Mouse (Mus musculus): ENCODE data around the gene Tpt1. TPM values are rescaled to one million over a fixed set of nuclear protein-coding genes. Genes with fewer than 3 reads are reported as not detected.

Gene Tpt1
- polyA plus RNA-seq, 1 experiment from 2014 or later, result 680 TPM

- ATAC-seq (ENCODE audit: low read depth) (peak; percentile 44), DNase-seq (peak; percentile 80)
- peak overlapping the region; percentile 82 for H3K4me2 ChIP-seq
- peak overlapping the region; percentile 97 for H3K4me3 ChIP-seq (replicated peaks)
- no peaks in the 10 kb centered on the region for H3K9me3 ChIP-seq (replicated peaks)
- H3K27me3 ChIP-seq, result no peaks in the 10 kb centered on the region
- peaks cover 45% of the 10 kb centered on the region for H3K36me3 ChIP-seq
- H3K4me1 ChIP-seq (replicated peaks), result peaks cover 41% of the 10 kb centered on the region
- WGBS (ENCODE audit: insufficient replicate concordance), result under 1% methylated on average over 35 of the region's 40 CpGs
- H3K9ac ChIP-seq, result peak overlapping the region; percentile 98
- peak overlapping the region; percentile 99 for H3K27ac ChIP-seq
Measured at GRCm38 (mm10) chr14:75845698-75846115, 814 bp downstream of the Tpt1 start.

DNA sequence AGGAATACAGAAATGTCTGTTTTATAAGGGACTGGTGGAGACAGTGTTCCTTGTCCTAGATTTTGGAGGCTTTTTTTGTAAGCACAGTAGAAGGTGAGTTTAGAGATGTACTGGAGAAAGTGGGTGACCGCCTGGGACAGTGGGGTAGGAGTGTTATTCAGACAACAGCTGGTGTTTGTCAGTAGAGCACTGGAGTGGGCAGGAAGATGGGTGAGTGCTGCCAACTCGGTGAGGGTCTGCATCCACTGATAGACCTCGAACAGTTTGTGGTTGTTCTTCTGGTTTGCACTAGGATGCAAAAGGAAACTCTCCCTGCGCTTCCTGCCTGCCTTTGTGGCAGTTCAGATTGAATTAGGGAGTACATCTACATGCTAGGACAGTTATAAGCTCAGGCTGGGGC is 2.8 kb downstream of the Tpt1 start:
- Histone ChIP-seq H3K27ac (no peak overlapping the region), H3K4me3 (replicated peaks) (peak overlapping the region; percentile 97)

GRCm38 (mm10) chr14:75848482-75848881 is 3.6 kb downstream of the Tpt1 start:
- Histone ChIP-seq H3K4me3 (replicated peaks) (no peak overlapping the region), H3K4me2 (peak overlapping the region; percentile 7; the same call in 1 of the 2 replicates), H3K9me3 (replicated peaks) (no peaks in the 10 kb centered on the region), H3K27me3 (no peaks in the 10 kb centered on the region), H3K9ac (no peak overlapping the region), H3K36me3 (peaks cover 57% of the 10 kb centered on the region), H3K4me1 (replicated peaks) (peaks cover 28% of the 10 kb centered on the region), H3K27ac (no peak overlapping the region)
- no peak for DNase-seq
- ATAC-seq (ENCODE audit: low read depth), result no peak
- WGBS (ENCODE audit: insufficient replicate concordance), result 89% methylated on average over 5 of the region's 5 CpGs

More for the DNA sequence above, 2.8 kb downstream of the Tpt1 start:
- no peaks in the 10 kb centered on the region for H3K27me3 ChIP-seq
- H3K4me2 ChIP-seq, result peak overlapping the region; percentile 82
- H3K36me3 ChIP-seq, result peaks cover 57% of the 10 kb centered on the region
- no peak overlapping the region for H3K9ac ChIP-seq
- no peak for DNase-seq
- H3K9me3 ChIP-seq (replicated peaks), result no peaks in the 10 kb centered on the region
- 67% methylated on average over 4 of the region's 4 CpGs for WGBS (ENCODE audit: insufficient replicate concordance)
- no peak for ATAC-seq (ENCODE audit: low read depth)
- H3K4me1 ChIP-seq (replicated peaks), result peaks cover 35% of the 10 kb centered on the region

DNA sequence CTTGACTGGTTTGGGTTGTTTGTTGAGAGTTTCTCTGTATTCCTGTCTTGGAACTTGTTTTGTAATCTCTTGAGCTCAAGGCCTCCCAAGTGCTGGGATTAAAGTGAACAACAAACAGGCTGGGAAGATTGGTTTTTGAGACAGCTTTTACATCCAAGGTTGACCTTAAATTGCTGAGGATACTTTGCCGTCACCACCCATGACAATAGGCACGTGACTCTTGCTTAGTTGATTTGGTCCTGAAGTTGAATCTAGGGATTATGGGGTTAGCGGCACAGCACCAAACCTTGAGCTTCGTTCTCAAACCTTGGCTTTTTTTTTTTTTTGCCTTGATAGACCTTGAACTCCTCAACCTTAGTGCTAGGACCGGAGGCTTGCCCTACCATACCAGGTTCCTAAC is 4.3 kb downstream of the Tpt1 start:
- no peaks in the 10 kb centered on the region for H3K9me3 ChIP-seq (replicated peaks)
- no peak overlapping the region for H3K4me3 ChIP-seq (replicated peaks)
- H3K36me3 ChIP-seq, result peaks cover 57% of the 10 kb centered on the region
- H3K4me2 ChIP-seq, result no peak overlapping the region
- H3K27ac ChIP-seq, result 0 out of 2 replicates have a peak overlapping the region, but pooled peaks have one; percentile 2
- WGBS (ENCODE audit: insufficient replicate concordance), result 76% methylated on average over 5 of the region's 5 CpGs
- peaks cover 22% of the 10 kb centered on the region for H3K4me1 ChIP-seq (replicated peaks)
- DNase-seq (no peak), ATAC-seq (ENCODE audit: low read depth) (no peak)
- H3K27me3 ChIP-seq, result no peaks in the 10 kb centered on the region
- H3K9ac ChIP-seq, result no peak overlapping the region

DNA sequence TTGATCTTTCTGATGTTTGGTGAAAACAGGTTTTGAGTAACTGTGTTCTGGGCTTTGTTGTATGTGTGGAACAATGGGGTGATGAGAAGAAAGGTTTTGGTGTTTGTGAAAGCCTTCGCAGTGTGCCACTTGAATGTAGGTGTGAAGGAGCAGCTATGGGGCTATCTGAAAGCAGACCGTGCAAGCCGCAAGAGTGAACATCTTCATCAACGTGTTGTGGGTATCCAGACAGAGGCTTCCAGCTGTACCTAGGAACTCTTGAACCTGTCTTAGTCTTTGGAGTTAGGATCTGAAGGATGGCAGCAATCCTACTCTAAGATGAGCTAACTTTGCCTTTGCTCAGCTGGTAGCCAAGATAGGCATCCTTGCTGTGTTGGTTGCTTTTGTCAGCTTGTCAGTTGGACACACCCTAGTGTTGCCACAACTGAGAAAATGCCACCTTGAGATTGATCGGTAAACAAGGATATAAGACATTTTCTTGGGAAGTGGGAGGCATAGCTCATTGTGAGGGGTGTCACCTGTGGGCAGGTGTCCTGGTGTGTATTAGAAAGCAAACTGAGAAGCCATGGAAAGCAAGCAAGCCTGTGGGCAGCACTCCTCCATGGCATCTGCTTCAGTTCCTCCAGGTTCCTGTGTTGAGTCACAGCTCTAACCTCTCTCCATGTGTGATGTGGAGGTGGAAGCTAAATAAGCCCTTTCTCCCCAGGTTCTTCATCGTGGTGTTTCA is 5.1 kb downstream of the Tpt1 start:
- no peak overlapping the region for H3K4me2 ChIP-seq
- ATAC-seq (ENCODE audit: low read depth) (no peak), DNase-seq (no peak)
- H3K4me1 ChIP-seq (replicated peaks), result peaks cover 20% of the 10 kb centered on the region
- H3K9me3 ChIP-seq (replicated peaks), result no peaks in the 10 kb centered on the region
- peak overlapping the region; percentile 34; the same call in 1 of the 2 replicates for H3K27ac ChIP-seq
- WGBS (ENCODE audit: insufficient replicate concordance), result 81% methylated on average over 6 of the region's 6 CpGs
- H3K27me3 ChIP-seq, result no peaks in the 10 kb centered on the region
- H3K9ac ChIP-seq, result no peak overlapping the region
- peaks cover 57% of the 10 kb centered on the region for H3K36me3 ChIP-seq
- no peak overlapping the region for H3K4me3 ChIP-seq (replicated peaks)

DNA sequence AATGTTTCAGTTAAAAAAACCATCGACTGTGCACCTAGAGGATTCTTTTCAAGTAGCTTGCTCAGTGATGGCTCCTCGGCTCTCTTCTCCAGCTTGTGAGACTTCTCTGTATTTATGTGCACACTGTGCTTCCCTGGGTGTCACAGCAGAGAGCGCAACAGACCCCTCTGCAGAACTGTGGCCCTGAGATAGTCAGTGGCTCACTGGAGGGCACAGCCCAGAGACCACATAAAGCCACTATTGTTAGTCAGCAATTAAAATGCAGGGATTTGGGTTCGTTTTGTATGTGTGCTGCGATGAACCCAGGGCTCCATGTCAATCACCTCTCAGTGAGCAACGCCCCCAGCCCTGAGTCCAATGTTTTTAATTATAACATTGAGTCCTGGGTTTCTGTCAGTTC is 5.9 kb downstream of the Tpt1 start:
- ATAC-seq (ENCODE audit: low read depth) (no peak), DNase-seq (no peak)
- 77% methylated on average over 6 of the region's 6 CpGs for WGBS (ENCODE audit: insufficient replicate concordance)
- peaks cover 20% of the 10 kb centered on the region for H3K4me1 ChIP-seq (replicated peaks)
- peaks cover 57% of the 10 kb centered on the region for H3K36me3 ChIP-seq
- H3K4me2 ChIP-seq, result no peak overlapping the region
- H3K9ac ChIP-seq, result no peak overlapping the region
- H3K4me3 ChIP-seq (replicated peaks), result no peak overlapping the region
- H3K9me3 ChIP-seq (replicated peaks), result no peaks in the 10 kb centered on the region
- no peak overlapping the region for H3K27ac ChIP-seq
- H3K27me3 ChIP-seq, result no peaks in the 10 kb centered on the region

- H3K9ac ChIP-seq, result no peak overlapping the region
- H3K27ac ChIP-seq, result no peak overlapping the region
- peaks cover 49% of the 10 kb centered on the region for H3K36me3 ChIP-seq
- no peak for ATAC-seq (ENCODE audit: low read depth)
- 72% methylated on average over 5 of the region's 5 CpGs for WGBS (ENCODE audit: insufficient replicate concordance)
- no peak for DNase-seq
- no peak overlapping the region for H3K4me2 ChIP-seq
- H3K9me3 ChIP-seq (replicated peaks), result no peaks in the 10 kb centered on the region
- H3K4me3 ChIP-seq (replicated peaks), result no peak overlapping the region
- no peaks in the 10 kb centered on the region for H3K27me3 ChIP-seq
- H3K4me1 ChIP-seq (replicated peaks), result peaks cover 15% of the 10 kb centered on the region
Measured at GRCm38 (mm10) chr14:75852016-75852415, 7.1 kb downstream of the Tpt1 start.

- Histone ChIP-seq H3K4me3 (replicated peaks) (no peak overlapping the region), H3K9me3 (replicated peaks) (no peaks in the 10 kb centered on the region), H3K36me3 (peaks cover 15% of the 10 kb centered on the region), H3K27me3 (no peaks in the 10 kb centered on the region), H3K4me1 (replicated peaks) (peaks cover 4% of the 10 kb centered on the region; the same call in 1 of the 2 replicates), H3K27ac (no peak overlapping the region), H3K4me2 (no peak overlapping the region), H3K9ac (no peak overlapping the region)
- no peak for ATAC-seq (ENCODE audit: low read depth)
- WGBS (ENCODE audit: insufficient replicate concordance), result 59% methylated on average over 16 of the region's 17 CpGs
- no peak for DNase-seq
Measured at GRCm38 (mm10) chr14:75855263-75855992, 10.5 kb downstream of the Tpt1 start.

DNA sequence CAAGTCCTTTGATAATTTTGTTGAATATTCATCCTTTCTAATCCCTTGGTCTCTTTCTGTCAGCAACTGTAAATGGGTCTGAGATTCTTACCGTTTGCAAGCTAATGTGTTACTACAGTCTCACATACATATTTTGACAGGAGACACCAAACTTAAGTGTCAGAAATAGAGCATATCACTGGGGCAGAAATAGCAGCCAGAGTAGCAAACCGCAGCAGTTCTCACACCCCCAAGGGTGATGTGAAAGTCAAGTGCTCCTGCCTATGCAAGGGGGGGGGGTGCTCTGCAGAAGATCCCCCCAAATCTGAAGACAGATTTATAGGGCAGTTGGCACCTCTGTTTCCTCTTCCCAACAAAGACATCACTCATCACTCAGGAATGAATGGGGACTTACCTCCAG is 13.3 kb downstream of the Tpt1 start:
- H3K4me3 ChIP-seq (replicated peaks), result no peak overlapping the region
- no peaks in the 10 kb centered on the region for H3K27me3 ChIP-seq
- H3K9ac ChIP-seq, result no peak overlapping the region
- H3K27ac ChIP-seq, result no peak overlapping the region
- H3K9me3 ChIP-seq (replicated peaks), result no peaks in the 10 kb centered on the region
- no peak overlapping the region for H3K4me2 ChIP-seq
- H3K4me1 ChIP-seq (replicated peaks), result peaks cover 4% of the 10 kb centered on the region; the same call in 1 of the 2 replicates
- H3K36me3 ChIP-seq, result no peaks in the 10 kb centered on the region
- WGBS (ENCODE audit: insufficient replicate concordance), result 48% methylated on average over 2 of the region's 2 CpGs
- ATAC-seq (ENCODE audit: low read depth) (no peak), DNase-seq (no peak)

GRCm38 (mm10) chr14:75859619-75860018 is 14.7 kb downstream of the Tpt1 start:
- DNase-seq (no peak), ATAC-seq (ENCODE audit: low read depth) (no peak)
- Histone ChIP-seq H3K9me3 (replicated peaks) (no peaks in the 10 kb centered on the region), H3K4me3 (replicated peaks) (no peak overlapping the region), H3K4me2 (no peak overlapping the region), H3K4me1 (replicated peaks) (peaks cover 8% of the 10 kb centered on the region), H3K27ac (no peak overlapping the region), H3K36me3 (no peaks in the 10 kb centered on the region), H3K27me3 (no peaks in the 10 kb centered on the region), H3K9ac (no peak overlapping the region)
- WGBS (ENCODE audit: insufficient replicate concordance), result 68% methylated on average over 2 of the region's 2 CpGs

GRCm38 (mm10) chr14:75862701-75863100 is 17.8 kb downstream of the Tpt1 start:
- WGBS (ENCODE audit: insufficient replicate concordance), result 73% methylated on average over 6 of the region's 6 CpGs
- H3K27ac ChIP-seq, result no peak overlapping the region
- DNase-seq (no peak), ATAC-seq (ENCODE audit: low read depth) (no peak)
- H3K4me3 ChIP-seq (replicated peaks), result no peak overlapping the region
- H3K9me3 ChIP-seq (replicated peaks), result no peaks in the 10 kb centered on the region
- peaks cover 8% of the 10 kb centered on the region for H3K4me1 ChIP-seq (replicated peaks)
- no peak overlapping the region for H3K9ac ChIP-seq
- no peaks in the 10 kb centered on the region for H3K36me3 ChIP-seq
- H3K27me3 ChIP-seq, result no peaks in the 10 kb centered on the region
- no peak overlapping the region for H3K4me2 ChIP-seq
